21 mouse cellular contexts compared by ENCODE assay signal in genomic region chr9:70733208-70733607, GRCm38 (mm10). TPM values are rescaled to one million over a fixed set of nuclear protein-coding genes. Genes with fewer than 3 reads are reported as not detected.
A peak's percentile ranks its signal among the peaks of the same experiment; 100 is the strongest.
DNase-seq lines count a peak whose midpoint lies in the region; ATAC-seq and TF ChIP-seq lines count a peak whose summit lies in the region.
"Had no signal": no experiment of that assay in that cellular context is flagged by ENCODE, and none has a peak within 500 bp of the region (broad histone marks: within the 10 kb centered on the region; RNA-seq: fewer than 3 reads in every experiment).

No protein-coding gene starts in this region.

- no peak overlapping the region for H3K27ac ChIP-seq in intestine, embryonic 16.5 days (ENCODE audit: low read length)
- H3K27ac ChIP-seq in intestine, embryonic 15.5 days: no peak overlapping the region
- no peak overlapping the region for H3K27ac ChIP-seq in ES-E14 (ENCODE audit: insufficient read depth, low read depth, low read length, poor library complexity, severe bottlenecking)
- H3K27ac ChIP-seq: embryonic facial prominence, embryonic 10.5 days; forebrain, embryonic 13.5 days; heart, embryonic 15.5 days; limb, embryonic 12.5 days had no signal

- no peaks in the 10 kb centered on the region for H3K36me3 ChIP-seq in intestine, embryonic 16.5 days (ENCODE audit: control insufficient read depth, insufficient read depth, low read length)
- H3K36me3 ChIP-seq in intestine, embryonic 15.5 days: no peaks in the 10 kb centered on the region
- H3K36me3 ChIP-seq in ES-E14 (ENCODE audit: control insufficient read depth, insufficient read depth, low read length, poor library complexity, severe bottlenecking): no peaks in the 10 kb centered on the region
- H3K36me3 ChIP-seq in erythroblast, embryonic 14.5 days (ENCODE audit: control insufficient read depth): peaks cover 92% of the 10 kb centered on the region
- H3K36me3 ChIP-seq: embryonic facial prominence, embryonic 10.5 days; heart, embryonic 15.5 days; limb, embryonic 12.5 days had no signal

- no peaks in the 10 kb centered on the region for H3K9me3 ChIP-seq in intestine, embryonic 16.5 days (ENCODE audit: control insufficient read depth, low read length)
- no peaks in the 10 kb centered on the region for H3K9me3 ChIP-seq in intestine, embryonic 15.5 days
- no peaks in the 10 kb centered on the region for H3K9me3 ChIP-seq in ES-E14 (ENCODE audit: control insufficient read depth, insufficient read depth, low read depth, low read length)
- H3K9me3 ChIP-seq in erythroblast, embryonic 14.5 days (ENCODE audit: control insufficient read depth, low read length): no peaks in the 10 kb centered on the region
- H3K9me3 ChIP-seq: embryonic facial prominence, embryonic 10.5 days; forebrain, embryonic 13.5 days; heart, embryonic 15.5 days; limb, embryonic 12.5 days had no signal

- H3K4me3 ChIP-seq in intestine, embryonic 16.5 days (ENCODE audit: low read length): no peak overlapping the region
- no peak overlapping the region for H3K4me3 ChIP-seq in intestine, embryonic 15.5 days (replicated peaks)
- no peak overlapping the region for H3K4me3 ChIP-seq in ES-E14 (ENCODE audit: insufficient read depth in 1 of 2, low read depth in 1 of 2, low read length in 2 of 2, poor library complexity in 1 of 2, severe bottlenecking in 1 of 2)
- peak overlapping the region; percentile 45 for H3K4me3 ChIP-seq in erythroblast, embryonic 14.5 days (replicated peaks)
- H3K4me3 ChIP-seq: embryonic facial prominence, embryonic 10.5 days; forebrain, embryonic 13.5 days; heart, embryonic 15.5 days; limb, embryonic 12.5 days; myocyte had no signal

- intact Hi-C loops in heart, postnatal 14 days (cut with DNase I): no loop called here

- no peak overlapping the region for H3K4me2 ChIP-seq in intestine, embryonic 16.5 days (ENCODE audit: low read depth, low read length)
- H3K4me2 ChIP-seq in intestine, embryonic 15.5 days (replicated peaks): no peak overlapping the region
- H3K4me2 ChIP-seq: forebrain, embryonic 13.5 days; heart, embryonic 15.5 days; limb, embryonic 12.5 days; midbrain, embryonic 11.5 days had no signal

- DNase-seq in ES-E14 (ENCODE audit: low read depth, low spot score): no peak
- no peak for DNase-seq in heart, postnatal 14 days
- no peak for DNase-seq in adipocyte (ENCODE audit: low spot score)
- DNase-seq: cerebellum, adult 9-10 months; gastrocnemius, postnatal 14 days; kidney, adult 9 months; lung, postnatal 10 days; right cerebral cortex, postnatal 4 days had no signal

- in situ Hi-C loops in ES-E14 (cut with MboI; ENCODE audit: low sequenced_read_pairs in 2 of 2, unreplicated experiment in 2 of 2): no loop called here

- H3K9ac ChIP-seq in intestine, embryonic 16.5 days (ENCODE audit: low read depth, low read length): no peak overlapping the region
- no peak overlapping the region for H3K9ac ChIP-seq in intestine, embryonic 15.5 days
- no peak overlapping the region for H3K9ac ChIP-seq in ES-E14 (ENCODE audit: insufficient read depth, low read depth, low read length, poor library complexity, severe bottlenecking)
- H3K9ac ChIP-seq: forebrain, embryonic 13.5 days; heart, embryonic 15.5 days; limb, embryonic 12.5 days had no signal

- ATAC-seq in intestine, embryonic 16.5 days: 0 out of 2 replicates have a peak, but pooled peaks have one; percentile 40
- no peak; the same call in 1 of the 2 replicates for ATAC-seq in intestine, embryonic 15.5 days
- ATAC-seq in megakaryocyte-erythroid progenitor cell, adult 5-6 weeks (replicated peaks; ENCODE audit: low FRiP score, low TSS enrichment, poor library complexity, severe bottlenecking): peak; percentile 88
- ATAC-seq in cerebellum, adult (ENCODE audit: insufficient number of reproducible peaks, low FRiP score, low TSS enrichment): no peak
- ATAC-seq: CD4-positive, CD25-positive, alpha-beta regulatory T cell, adult 4 months; forebrain, embryonic 13.5 days; hindbrain, embryonic 16.5 days had no signal

- no peaks in the 10 kb centered on the region for H3K27me3 ChIP-seq in intestine, embryonic 16.5 days (replicated peaks; ENCODE audit: control insufficient read depth, insufficient read depth, low read length)
- H3K27me3 ChIP-seq in intestine, embryonic 15.5 days (replicated peaks): no peaks in the 10 kb centered on the region
- no peaks in the 10 kb centered on the region for H3K27me3 ChIP-seq in erythroblast, embryonic 14.5 days (ENCODE audit: control insufficient read depth)
- H3K27me3 ChIP-seq: forebrain, embryonic 13.5 days; heart, embryonic 15.5 days; limb, embryonic 12.5 days had no signal

- WGBS in intestine, embryonic 16.5 days: 91% methylated on average over 2 of the region's 2 CpGs
- 90% methylated on average over 2 of the region's 2 CpGs for WGBS in intestine, embryonic 15.5 days

- H3K4me1 ChIP-seq in intestine, embryonic 16.5 days (ENCODE audit: control insufficient read depth, insufficient read depth, low read length): no peaks in the 10 kb centered on the region
- H3K4me1 ChIP-seq in intestine, embryonic 15.5 days (replicated peaks): no peaks in the 10 kb centered on the region
- peaks cover 0 to 2% of the 10 kb centered on the region in 2 experiments; a peak in 1 of 4 replicates for H3K4me1 ChIP-seq in ES-E14 (ENCODE audit: control insufficient read depth in 2 of 2, insufficient read depth in 2 of 2, low read length in 2 of 2, poor library complexity in 1 of 2)
- H3K4me1 ChIP-seq in erythroblast, embryonic 14.5 days (ENCODE audit: control insufficient read depth): peaks cover 49% of the 10 kb centered on the region
- H3K4me1 ChIP-seq: embryonic facial prominence, embryonic 10.5 days; limb, embryonic 12.5 days had no signal

TF ChIP-seq in ES-E14, 5 proteins besides CTCF, POLR2A, EP300 and RAD21:
- TF ChIP-seq CHD2 (IDR thresholded peaks at IDR 0.05; ENCODE audit: low read depth, low read length): no peak
- TF ChIP-seq MAFK (IDR thresholded peaks at IDR 0.05; ENCODE audit: insufficient read depth, low read depth, low read length): peak; percentile 45; the same call in 1 of the 2 replicates

RNA-seq across cellular contexts. Expression of gene Adam10, which starts 54.4 kb away (rescaled TPM):
- 53.4 and 54.9 TPM in 2 replicates for polyA plus RNA-seq in intestine, embryonic 16.5 days (2015; fragmentation: Nextera tagmentation; extraction: Ambion mirVana)
- polyA plus RNA-seq in intestine, embryonic 15.5 days (2015; fragmentation: Nextera tagmentation; extraction: Ambion mirVana): 65.4 and 71.4 TPM in 2 replicates
- total RNA-seq in ES-E14 (2012; rRNA removed): 11.7 and 18.1 TPM in 2 replicates
- 8.4 and 11.5 TPM in 2 replicates for polyA plus RNA-seq in erythroblast, embryonic 14.5 days (2012)
- 88.3 and 96.4 TPM in 2 replicates for total RNA-seq in megakaryocyte-erythroid progenitor cell, adult 5-6 weeks (2014; fragmentation: Nextera tagmentation)
- 56.0 and 79.3 TPM in 2 replicates for total RNA-seq in megakaryocyte-erythroid progenitor cell, adult 5-6 weeks (2017)
- 10 to 100 TPM; 56.1 to 56.4 TPM for total RNA-seq in heart, postnatal 14 days (2021)

Comparison
In these comparisons a context has a peak if more than half of its experiments do, and no peak if none do; other contexts are left out.
1. ATAC-seq: peak in intestine, embryonic 16.5 days (single experiment) and megakaryocyte-erythroid progenitor cell, adult 5-6 weeks (single experiment); none in intestine, embryonic 15.5 days (single experiment) and cerebellum, adult (single experiment).